Mouse (Mus musculus): Measurements from ENCODE around the gene Dis3l. TPM values are rescaled to one million over a fixed set of nuclear protein-coding genes. Genes with fewer than 3 reads are reported as not detected.

Gene Dis3l
- polyA plus RNA-seq, 1 experiment = 13.6 TPM

- no peak overlapping the region for H3K4me3 ChIP-seq (ENCODE audit: insufficient read depth, low read depth, low read length)
- H3K27me3 ChIP-seq (replicated peaks; ENCODE audit: control insufficient read depth, insufficient read depth, low read length) = no peaks in the 10 kb centered on the region
- whole genome bisulfite sequencing = 74% methylated on average over 11 of the region's 11 CpGs
- no peak overlapping the region for H3K27ac ChIP-seq (ENCODE audit: insufficient read depth, low read depth, low read length)
- DNase-seq = no peak
- TF ChIP-seq POLR2A (IDR thresholded peaks at IDR 0.05; ENCODE audit: low read depth, low read length) (no peak), CTCF (conservative IDR thresholded peaks at IDR 0.05; ENCODE audit: insufficient read depth, insufficient read length, low read depth, low read length) (no peak)
- no peaks in the 10 kb centered on the region for H3K36me3 ChIP-seq (ENCODE audit: control insufficient read depth, insufficient read depth, low read length)
- H3K4me1 ChIP-seq (ENCODE audit: control insufficient read depth, insufficient read depth, low read length) = no peaks in the 10 kb centered on the region
Measured at GRCm38 (mm10) chr9:64371305-64371819, 30.3 kb upstream of the Dis3l start.

GRCm38 (mm10) chr9:64369871-64370270, 28.8 kb upstream of the Dis3l start:
- 67% methylated on average over 7 of the region's 7 CpGs for WGBS
- Histone ChIP-seq H3K4me3 (ENCODE audit: insufficient read depth, low read depth, low read length) (no peak overlapping the region), H3K27me3 (replicated peaks; ENCODE audit: control insufficient read depth, insufficient read depth, low read length) (no peaks in the 10 kb centered on the region), H3K36me3 (ENCODE audit: control insufficient read depth, insufficient read depth, low read length) (no peaks in the 10 kb centered on the region), H3K4me1 (ENCODE audit: control insufficient read depth, insufficient read depth, low read length) (no peaks in the 10 kb centered on the region), H3K27ac (ENCODE audit: insufficient read depth, low read depth, low read length) (no peak overlapping the region)
- no peak for DNase-seq
- TF ChIP-seq CTCF (conservative IDR thresholded peaks at IDR 0.05; ENCODE audit: insufficient read depth, insufficient read length, low read depth, low read length) (no peak), POLR2A (IDR thresholded peaks at IDR 0.05; ENCODE audit: low read depth, low read length) (no peak)

- Histone ChIP-seq H3K36me3 (ENCODE audit: control insufficient read depth, insufficient read depth, low read length) (no peaks in the 10 kb centered on the region), H3K4me3 (ENCODE audit: insufficient read depth, low read depth, low read length) (no peak overlapping the region), H3K4me1 (ENCODE audit: control insufficient read depth, insufficient read depth, low read length) (no peaks in the 10 kb centered on the region), H3K27me3 (replicated peaks; ENCODE audit: control insufficient read depth, insufficient read depth, low read length) (no peaks in the 10 kb centered on the region), H3K27ac (ENCODE audit: insufficient read depth, low read depth, low read length) (no peak overlapping the region)
- no peak for DNase-seq
- no peak for TF ChIP-seq POLR2A (IDR thresholded peaks at IDR 0.05; ENCODE audit: low read depth, low read length)
- TF ChIP-seq CTCF (conservative IDR thresholded peaks at IDR 0.05; ENCODE audit: insufficient read depth, insufficient read length, low read depth, low read length) = no peak
- 78% methylated on average over 9 of the region's 9 CpGs for WGBS
Measured at GRCm38 (mm10) chr9:64361231-64361950, 20.3 kb upstream of the Dis3l start.

- TF ChIP-seq CTCF (conservative IDR thresholded peaks at IDR 0.05; ENCODE audit: insufficient read depth, insufficient read length, low read depth, low read length) (no peak), POLR2A (IDR thresholded peaks at IDR 0.05; ENCODE audit: low read depth, low read length) (no peak)
- no peak for DNase-seq
- Histone ChIP-seq H3K27ac (ENCODE audit: insufficient read depth, low read depth, low read length) (no peak overlapping the region), H3K27me3 (replicated peaks; ENCODE audit: control insufficient read depth, insufficient read depth, low read length) (no peaks in the 10 kb centered on the region), H3K4me3 (ENCODE audit: insufficient read depth, low read depth, low read length) (no peak overlapping the region), H3K36me3 (ENCODE audit: control insufficient read depth, insufficient read depth, low read length) (no peaks in the 10 kb centered on the region), H3K4me1 (ENCODE audit: control insufficient read depth, insufficient read depth, low read length) (no peaks in the 10 kb centered on the region)
- 90% methylated on average over 7 of the region's 7 CpGs for WGBS
Measured at GRCm38 (mm10) chr9:64355627-64356026, 14.5 kb upstream of the Dis3l start.

- Histone ChIP-seq H3K4me3 (ENCODE audit: insufficient read depth, low read depth, low read length) (no peak overlapping the region), H3K36me3 (ENCODE audit: control insufficient read depth, insufficient read depth, low read length) (no peaks in the 10 kb centered on the region), H3K27me3 (replicated peaks; ENCODE audit: control insufficient read depth, insufficient read depth, low read length) (no peaks in the 10 kb centered on the region), H3K27ac (ENCODE audit: insufficient read depth, low read depth, low read length) (no peak overlapping the region), H3K4me1 (ENCODE audit: control insufficient read depth, insufficient read depth, low read length) (no peaks in the 10 kb centered on the region)
- peak; percentile 29; the same call in 1 of the 2 replicates for TF ChIP-seq CTCF (conservative IDR thresholded peaks at IDR 0.05; ENCODE audit: insufficient read depth, insufficient read length, low read depth, low read length)
- TF ChIP-seq POLR2A (IDR thresholded peaks at IDR 0.05; ENCODE audit: low read depth, low read length) = no peak
- DNase-seq = no peak
- WGBS = 52% methylated on average over 3 of the region's 3 CpGs
Measured at GRCm38 (mm10) chr9:64351191-64351590, 10.1 kb upstream of the Dis3l start.

- no peak for TF ChIP-seq CTCF (conservative IDR thresholded peaks at IDR 0.05; ENCODE audit: insufficient read depth, insufficient read length, low read depth, low read length)
- TF ChIP-seq POLR2A (IDR thresholded peaks at IDR 0.05; ENCODE audit: low read depth, low read length) = no peak
- Histone ChIP-seq H3K36me3 (ENCODE audit: control insufficient read depth, insufficient read depth, low read length) (no peaks in the 10 kb centered on the region), H3K27ac (ENCODE audit: insufficient read depth, low read depth, low read length) (no peak overlapping the region), H3K4me3 (ENCODE audit: insufficient read depth, low read depth, low read length) (no peak overlapping the region), H3K4me1 (ENCODE audit: control insufficient read depth, insufficient read depth, low read length) (no peaks in the 10 kb centered on the region), H3K27me3 (replicated peaks; ENCODE audit: control insufficient read depth, insufficient read depth, low read length) (no peaks in the 10 kb centered on the region)
- DNase-seq = no peak
- 67% methylated on average over 5 of the region's 5 CpGs for WGBS
Measured at GRCm38 (mm10) chr9:64349490-64349889, 8.4 kb upstream of the Dis3l start.

- Histone ChIP-seq H3K27me3 (replicated peaks; ENCODE audit: control insufficient read depth, insufficient read depth, low read length) (no peaks in the 10 kb centered on the region), H3K4me3 (ENCODE audit: insufficient read depth, low read depth, low read length) (no peak overlapping the region), H3K36me3 (ENCODE audit: control insufficient read depth, insufficient read depth, low read length) (no peaks in the 10 kb centered on the region), H3K4me1 (ENCODE audit: control insufficient read depth, insufficient read depth, low read length) (no peaks in the 10 kb centered on the region), H3K27ac (ENCODE audit: insufficient read depth, low read depth, low read length) (no peak overlapping the region)
- TF ChIP-seq POLR2A (IDR thresholded peaks at IDR 0.05; ENCODE audit: low read depth, low read length) = no peak
- no peak for TF ChIP-seq CTCF (conservative IDR thresholded peaks at IDR 0.05; ENCODE audit: insufficient read depth, insufficient read length, low read depth, low read length)
- DNase-seq = no peak
- 0% methylated on average over 1 of the region's 1 CpGs for WGBS
Measured at GRCm38 (mm10) chr9:64347377-64347776, 6.3 kb upstream of the Dis3l start.
